Mouse (Mus musculus): ENCODE measurements around the gene Cep112.

Gene Cep112

DNA sequence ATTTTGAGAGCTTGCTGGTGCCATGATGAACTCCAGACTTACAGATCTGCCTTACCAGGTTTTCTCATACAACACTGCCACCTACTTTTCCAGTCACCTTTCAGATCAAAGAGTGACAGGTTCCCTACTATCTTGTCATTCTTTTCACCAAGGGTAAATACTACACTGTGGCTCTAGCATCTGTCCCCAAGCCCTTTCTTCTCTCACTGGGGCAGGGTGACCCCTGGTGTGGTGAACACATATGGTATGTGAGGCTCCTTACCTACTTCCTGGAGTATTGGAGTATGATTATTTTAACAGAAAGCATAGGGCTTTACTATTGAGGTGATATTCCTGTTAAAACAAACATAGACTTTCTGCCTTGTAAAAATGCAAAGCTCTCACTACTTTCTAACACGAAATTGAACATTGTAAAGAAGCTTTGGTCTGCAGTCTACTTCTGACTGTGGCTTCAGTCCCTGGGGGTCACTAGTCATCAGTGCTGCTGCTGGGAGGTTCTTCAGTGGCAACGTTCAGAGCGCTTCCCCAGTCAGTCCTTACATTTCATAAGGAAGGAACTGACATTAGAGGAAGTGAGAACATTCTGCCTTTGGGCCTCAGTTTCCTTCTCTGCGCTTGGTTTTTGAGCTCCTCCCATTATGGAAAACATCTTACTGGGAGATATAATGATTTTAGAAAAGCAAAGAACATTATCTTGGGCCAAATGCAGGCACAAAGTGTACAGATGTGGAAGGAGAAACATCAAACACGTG, 168.4 kb downstream of the Cep112 start:
- DNase-seq (ENCODE audit: extremely low read depth, low read depth, low spot score) = no peak

DNA sequence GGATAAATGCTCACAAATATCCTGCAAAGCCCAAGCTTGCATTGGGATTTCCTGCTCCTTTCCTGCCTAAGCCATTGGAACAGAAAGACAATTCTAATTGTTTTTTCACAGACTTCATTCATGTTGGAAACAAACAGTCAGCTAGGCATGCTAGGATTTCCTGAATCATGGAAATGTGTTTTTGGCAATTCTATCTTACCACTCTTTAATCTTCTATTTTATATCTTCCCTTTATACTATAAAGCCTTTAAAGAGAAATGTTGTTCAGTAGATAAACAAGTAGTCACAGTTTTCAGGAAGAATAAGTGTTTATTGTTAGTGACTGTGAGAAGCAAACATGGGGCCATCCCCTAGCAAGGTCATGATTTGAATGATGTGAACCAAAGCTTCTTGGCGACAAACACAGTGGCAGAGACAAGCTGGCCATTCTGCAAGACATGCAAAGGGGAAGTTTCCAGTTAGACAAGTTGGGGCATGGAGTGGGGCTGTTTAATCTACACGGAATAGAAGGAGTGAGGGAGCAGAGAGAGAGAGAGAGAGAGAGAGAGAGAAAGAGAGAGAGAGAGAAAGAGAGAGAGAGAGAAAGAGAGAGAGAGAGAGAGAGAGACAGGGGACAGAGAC, 169.1 kb downstream of the Cep112 start:
- no peak for DNase-seq (ENCODE audit: extremely low read depth, low read depth, low spot score)

DNA sequence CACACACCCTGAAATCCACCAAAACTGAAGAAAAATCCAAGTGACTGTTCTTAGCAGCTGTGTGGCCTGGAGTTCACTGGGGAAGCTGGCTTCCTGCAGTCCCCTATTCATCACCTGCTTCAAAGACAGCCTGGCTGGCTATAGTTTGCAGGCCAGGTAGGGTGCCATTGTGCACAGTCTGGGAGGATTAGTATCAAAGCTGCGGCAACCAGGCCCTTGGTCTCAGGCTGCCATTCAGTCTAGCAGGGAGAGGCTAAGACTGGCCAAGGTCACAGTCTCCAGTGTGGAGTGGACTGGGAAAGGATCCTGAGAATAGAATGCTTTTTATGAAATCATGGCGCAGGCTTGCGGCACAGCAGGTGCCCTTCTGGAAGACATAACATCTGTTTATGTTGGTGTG, 180.3 kb downstream of the Cep112 start:
- DNase-seq (ENCODE audit: extremely low read depth, low read depth, low spot score) = no peak

DNA sequence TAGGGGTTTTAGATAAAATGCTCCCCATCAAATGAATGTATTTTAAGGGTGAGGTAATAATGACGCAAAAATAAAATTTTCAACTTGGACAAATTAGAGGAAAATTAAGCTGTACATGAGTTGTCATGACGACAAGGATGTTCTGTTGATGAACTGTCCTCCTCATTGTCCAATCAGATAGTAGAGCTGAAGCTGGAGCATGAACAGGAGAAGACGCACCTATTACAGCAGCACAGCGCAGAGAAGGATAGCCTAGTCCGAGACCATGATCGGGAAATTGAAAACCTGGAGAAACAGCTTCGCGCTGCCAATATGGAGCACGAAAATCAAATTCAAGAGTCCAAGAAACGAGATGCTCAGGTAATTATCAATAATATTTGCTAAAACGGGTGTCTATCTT, 181.0 kb downstream of the Cep112 start:
- no peak for DNase-seq (ENCODE audit: extremely low read depth, low read depth, low spot score)

DNA sequence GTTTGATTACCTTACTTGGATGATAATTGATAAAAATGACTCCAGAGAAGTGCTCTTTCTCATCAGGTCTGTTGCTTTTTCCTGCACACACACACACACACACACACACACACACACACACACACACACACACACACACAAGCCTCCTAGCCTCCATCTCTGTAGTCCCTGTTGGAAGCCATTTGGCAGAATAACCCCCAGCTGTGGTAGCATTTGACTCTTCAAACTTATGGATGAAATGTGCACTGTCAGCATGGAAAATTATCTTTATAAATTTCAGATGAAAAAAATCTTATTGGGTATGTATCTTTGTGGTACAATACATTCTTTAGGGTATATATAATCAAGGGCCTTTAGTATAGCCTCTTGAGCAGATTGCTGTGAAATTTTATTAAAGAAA, 181.8 kb downstream of the Cep112 start:
- no peak for DNase-seq (ENCODE audit: extremely low read depth, low read depth, low spot score)

DNA sequence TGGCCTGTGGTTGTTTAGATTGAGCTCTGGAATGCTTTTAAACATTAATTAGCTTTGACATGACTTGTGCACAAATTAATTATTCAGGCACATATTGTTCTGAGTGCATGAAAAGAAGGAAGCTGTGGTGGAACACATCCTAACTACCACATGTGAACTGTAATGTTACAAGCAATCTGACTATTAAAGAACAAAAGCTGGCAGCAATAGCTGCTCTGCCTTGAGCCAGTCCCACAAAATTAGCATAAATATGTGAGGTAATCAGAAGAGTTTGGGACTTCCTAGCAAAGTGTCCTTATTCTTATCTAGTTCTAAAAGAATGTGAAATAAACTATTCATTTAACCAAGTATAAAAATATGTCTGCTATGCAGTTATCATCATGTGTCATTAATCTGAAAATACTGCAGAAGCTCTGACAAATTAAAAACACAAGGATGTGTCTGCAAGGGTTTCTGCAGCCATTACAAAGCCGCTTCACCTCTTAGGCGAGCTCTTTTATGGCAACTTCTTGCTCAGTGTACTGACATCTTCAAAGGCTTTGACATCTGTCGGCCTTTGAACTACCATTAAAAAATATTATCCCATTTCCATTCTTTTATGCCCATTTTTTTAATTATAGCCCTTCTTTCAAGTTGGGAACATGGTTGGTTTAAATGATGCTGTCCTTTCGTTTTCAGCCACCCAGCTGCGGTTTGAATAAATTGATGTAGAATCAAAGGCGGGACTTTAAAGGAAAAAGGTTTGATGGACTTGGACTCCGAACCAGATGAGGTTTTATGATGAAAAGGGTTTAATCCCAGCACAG, 195.8 kb downstream of the Cep112 start:
- no peak for DNase-seq (ENCODE audit: extremely low read depth, low read depth, low spot score)

DNA sequence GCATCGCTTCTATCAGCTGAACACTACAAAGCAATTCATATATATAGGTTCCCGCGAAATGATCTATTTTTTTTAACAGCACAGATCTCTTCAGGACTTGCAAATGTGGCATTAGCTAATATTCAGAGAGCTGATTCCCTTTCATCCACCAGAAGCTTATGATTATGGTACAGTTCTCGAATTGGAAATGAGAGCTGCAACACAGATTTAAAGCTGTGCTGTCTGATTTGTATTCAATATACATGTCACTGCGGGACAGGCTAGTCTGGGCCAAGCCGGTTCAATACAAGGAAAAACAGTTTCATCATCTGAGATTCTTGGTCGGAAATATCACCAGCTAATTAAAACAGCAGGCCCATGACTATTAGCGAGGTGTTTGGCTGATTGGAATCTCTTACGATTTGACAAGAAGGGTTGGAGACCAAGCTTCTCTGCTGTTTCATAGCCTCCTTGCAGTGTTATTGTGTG, 196.5 kb downstream of the Cep112 start:
- DNase-seq (ENCODE audit: extremely low read depth, low read depth, low spot score) = no peak

DNA sequence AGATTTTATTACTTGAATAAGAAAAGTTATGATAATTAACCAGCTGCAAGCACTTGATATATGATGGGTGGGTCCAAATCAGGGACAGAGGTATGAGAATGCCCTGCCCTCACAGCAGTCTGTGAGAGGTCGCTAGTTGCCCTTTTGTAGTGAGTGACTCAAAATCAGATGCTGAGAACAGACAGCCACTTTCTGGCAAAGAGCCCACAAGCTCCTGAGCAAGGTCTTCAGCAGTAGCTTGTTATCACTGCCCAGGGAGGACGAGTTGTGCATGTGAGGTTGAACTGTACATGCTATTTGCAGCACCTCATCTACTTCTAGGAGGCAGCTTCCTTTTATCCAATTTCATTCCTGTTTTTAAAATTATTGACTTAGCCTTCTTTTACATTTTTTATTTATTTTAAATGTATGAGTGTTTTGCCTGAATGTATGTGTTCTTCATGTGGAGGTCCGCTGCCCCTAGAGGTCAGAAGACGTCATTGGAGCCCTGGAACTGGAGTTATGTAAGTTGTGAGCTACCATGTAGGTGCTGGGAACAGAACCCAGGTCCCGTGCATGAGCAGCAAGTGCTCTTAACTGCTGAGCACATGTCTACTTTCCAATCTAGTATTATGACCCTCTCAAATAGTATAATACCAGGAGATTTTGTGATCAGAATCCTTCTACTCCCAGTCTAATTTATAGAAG, 200.7 kb downstream of the Cep112 start:
- no peak for DNase-seq (ENCODE audit: extremely low read depth, low read depth, low spot score)

DNA sequence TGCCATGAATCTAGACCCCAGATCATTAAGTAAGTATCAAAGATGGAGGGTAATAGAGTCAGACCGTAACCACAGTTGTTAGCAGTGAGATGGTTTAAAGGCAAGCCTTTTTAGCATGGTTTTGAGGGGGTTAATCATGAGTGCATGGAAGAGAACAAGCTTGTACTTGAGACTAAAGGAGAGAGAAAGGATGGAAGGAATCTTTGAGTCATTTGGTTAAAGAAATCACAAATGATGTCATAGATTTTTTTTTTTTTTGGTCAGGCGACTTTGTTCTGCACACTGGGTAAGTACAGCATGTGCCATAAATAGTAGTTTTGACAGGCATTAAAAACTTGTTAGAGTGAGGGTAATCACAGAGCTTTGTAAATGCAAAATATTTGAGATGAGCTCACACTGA, 212.8 kb downstream of the Cep112 start:
- no peak for DNase-seq (ENCODE audit: extremely low read depth, low read depth, low spot score)

DNA sequence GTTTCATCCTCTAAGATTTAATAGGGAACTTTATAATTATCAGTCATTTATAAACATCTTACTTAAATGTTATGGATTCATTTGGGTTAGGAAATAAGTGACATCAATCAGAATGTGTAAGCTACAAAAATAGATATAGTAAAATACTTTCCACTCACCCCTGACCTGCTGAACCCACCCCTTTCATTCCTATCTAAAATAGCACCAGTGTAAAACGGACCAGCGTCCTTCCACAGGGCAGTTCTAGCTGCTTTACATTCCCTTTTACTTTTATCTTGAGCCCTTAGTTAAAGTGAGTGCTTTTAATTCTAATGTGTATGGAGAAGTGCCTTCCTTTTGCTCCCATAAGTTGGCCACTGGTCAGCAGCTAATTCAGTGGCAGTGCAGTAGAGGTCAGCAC, 230.6 kb downstream of the Cep112 start:
- no peak for DNase-seq (ENCODE audit: extremely low read depth, low read depth, low spot score)

DNA sequence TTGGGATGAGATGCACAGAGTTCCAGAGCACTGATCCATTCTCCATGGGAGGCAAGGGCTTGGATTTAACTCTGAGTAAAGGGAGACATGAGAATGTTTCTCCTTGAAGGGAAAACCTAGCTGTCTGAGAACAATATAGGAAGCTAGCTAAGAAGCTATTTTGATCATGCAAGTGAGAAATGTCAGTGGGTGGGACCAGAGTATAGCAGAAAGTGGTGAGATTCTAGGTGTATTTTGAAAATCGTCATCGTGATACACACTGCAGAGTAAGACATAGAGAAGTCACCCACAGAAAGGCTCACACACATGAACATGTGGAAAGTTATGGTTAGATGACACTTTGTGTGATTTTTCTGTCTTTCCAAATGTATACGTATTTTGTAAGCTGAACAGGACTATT, 257.0 kb downstream of the Cep112 start:
- DNase-seq (ENCODE audit: extremely low read depth, low read depth, low spot score) = no peak

DNA sequence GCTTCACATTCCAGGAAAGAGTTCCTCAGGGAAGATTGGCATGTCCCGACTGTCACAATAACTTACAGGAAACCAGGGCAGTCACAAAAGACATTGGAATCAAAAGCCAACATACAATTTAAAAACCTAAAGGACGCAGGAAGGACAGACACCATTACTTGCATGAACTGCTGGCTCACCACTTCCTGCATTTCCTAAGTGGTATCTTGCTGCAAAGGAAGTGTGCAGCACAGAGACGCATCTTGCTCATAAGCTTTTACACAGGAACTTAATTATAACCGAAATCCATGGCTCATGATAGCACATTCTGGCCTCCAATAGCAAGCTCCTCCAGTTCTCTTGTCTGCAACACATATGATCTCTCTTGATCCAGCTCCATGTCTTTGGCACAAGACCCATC, 271.6 kb downstream of the Cep112 start:
- no peak for DNase-seq (ENCODE audit: extremely low read depth, low read depth, low spot score)

DNA sequence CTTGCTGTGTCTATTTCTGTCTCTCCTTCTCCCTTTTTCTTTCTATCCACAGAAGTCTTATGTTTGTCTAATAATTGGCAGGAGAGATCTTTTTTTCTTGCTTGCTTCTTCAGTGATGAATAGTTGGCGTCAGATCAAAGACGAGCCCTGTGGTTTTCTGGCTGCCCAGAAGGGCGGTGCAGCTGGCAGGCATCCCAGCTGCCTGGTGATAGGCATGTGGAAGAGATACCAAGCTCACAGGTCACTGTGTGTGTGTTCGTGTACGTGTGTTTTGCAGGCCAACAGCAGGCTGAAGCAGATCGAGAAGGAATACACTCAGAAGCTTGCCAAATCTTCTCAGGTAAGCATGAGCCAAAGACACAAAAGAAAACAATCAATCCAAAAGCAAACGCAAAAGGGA, 327.3 kb downstream of the Cep112 start:
- DNase-seq (ENCODE audit: extremely low read depth, low read depth, low spot score) = peak; percentile 62

DNA sequence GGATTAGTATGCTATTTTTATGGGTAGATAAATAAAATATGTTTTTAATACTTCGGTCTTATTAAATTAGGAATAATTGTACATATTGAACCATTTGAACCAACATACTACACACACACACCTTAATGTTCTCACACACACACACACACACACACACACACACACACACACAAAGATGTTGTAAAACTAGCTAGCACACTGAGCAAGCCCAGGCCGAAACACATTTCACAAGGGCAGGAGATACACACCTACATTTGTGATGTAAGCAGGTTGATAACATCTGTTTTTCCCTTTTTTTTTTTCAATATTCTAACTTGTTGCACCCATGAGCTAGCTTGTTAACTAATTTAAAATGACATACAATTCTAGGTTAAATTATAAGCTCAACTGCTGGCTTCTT, 327.8 kb downstream of the Cep112 start:
- peak; percentile 42 for DNase-seq (ENCODE audit: extremely low read depth, low read depth, low spot score)

DNA sequence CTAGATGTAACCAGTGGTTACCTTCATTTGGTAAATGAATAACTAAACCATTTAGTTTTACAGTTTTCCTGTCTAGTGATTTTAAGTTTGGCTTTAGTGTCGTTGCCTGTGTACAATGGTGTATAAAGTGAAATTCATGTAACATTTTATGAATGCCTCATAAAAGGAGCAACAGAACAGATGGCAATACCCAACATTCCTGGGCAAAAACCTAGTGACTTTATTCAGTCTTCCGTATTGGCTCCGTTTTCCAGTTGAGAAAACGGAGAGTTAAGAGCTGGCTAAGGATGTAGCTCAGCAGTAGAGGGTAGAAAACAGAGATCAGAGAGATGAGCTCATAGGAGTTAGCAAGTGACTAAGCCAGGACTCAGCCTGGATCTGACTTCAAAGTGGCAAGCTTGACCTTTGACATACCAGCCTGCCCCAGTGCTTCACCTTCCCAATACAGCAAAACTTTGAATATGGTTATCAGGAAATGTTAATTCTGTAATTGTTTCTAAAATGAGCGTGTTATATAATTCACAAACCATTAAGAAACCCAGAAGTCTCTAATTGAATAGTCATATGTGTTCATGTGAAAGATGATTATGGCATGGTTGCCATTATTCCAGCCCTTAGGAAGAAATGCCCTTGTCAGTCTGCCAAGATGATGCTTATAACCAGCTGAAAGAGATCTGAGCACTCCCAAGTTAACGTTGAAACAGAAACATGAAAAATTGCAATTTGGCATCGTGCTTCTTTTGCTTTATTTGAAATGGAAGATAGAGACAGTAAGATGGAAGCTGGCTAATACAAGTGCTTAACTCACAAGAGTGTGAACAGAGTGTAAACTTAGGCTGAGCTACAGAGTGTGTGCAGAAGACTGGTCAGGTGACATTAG, 328.6 kb downstream of the Cep112 start:
- DNase-seq (ENCODE audit: extremely low read depth, low read depth, low spot score) = no peak

DNA sequence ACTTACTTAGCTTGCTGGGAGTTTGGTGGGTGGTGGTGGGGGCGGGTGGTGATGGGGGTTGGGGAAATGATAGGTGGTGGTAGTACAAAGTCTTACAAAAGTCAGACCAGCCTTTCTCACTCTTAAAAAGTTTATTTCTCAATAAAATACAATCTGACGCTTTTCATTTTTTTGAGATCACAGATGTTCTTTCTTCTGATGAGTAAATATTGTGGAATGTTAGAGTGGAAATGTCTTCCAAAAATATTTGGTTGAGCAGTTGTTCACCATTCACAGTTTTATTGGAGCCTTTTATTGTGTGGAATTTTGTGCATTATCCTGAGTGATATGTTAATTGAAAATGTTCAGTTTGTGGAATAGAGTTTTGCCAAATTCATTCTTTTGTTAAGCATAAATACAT, 332.2 kb downstream of the Cep112 start:
- DNase-seq (ENCODE audit: extremely low read depth, low read depth, low spot score) = no peak

DNA sequence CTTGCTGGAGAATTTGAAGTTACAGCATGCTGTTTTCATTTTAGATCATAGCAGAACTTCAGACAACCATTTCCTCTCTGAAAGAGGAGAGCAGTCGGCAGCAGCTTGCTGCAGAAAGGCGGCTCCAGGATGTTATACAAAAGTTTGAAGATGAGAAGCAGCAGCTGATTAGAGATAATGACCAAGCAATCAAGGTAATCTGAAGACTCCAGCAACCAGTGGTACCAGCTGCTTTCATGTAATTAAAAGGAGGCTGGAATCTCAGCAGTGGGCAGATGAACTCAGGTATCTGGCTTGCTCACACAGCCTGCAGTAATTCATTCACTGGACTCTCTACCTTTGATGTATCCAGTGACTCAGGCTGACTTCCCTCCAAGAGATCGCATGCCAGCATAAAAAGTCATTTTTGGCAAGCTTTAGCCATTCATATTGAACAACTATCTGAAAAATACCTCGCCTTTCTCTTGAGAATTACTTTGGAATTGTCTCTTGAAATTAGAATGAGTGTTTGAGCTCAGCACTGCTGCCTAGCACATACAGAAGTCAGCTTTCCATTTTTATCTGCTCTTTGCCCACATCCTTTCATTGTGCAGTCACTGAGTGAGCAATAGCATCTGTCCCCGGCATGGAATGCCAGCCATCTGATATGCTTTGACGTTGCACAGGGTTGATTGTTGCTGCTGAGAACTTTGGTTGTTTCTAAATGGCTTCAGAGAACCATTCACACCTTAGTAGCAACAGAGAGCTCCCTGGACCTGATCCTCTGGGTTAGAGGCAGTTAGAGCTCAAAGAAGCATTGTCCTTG, 332.8 kb downstream of the Cep112 start:
- DNase-seq (ENCODE audit: extremely low read depth, low read depth, low spot score) = no peak

DNA sequence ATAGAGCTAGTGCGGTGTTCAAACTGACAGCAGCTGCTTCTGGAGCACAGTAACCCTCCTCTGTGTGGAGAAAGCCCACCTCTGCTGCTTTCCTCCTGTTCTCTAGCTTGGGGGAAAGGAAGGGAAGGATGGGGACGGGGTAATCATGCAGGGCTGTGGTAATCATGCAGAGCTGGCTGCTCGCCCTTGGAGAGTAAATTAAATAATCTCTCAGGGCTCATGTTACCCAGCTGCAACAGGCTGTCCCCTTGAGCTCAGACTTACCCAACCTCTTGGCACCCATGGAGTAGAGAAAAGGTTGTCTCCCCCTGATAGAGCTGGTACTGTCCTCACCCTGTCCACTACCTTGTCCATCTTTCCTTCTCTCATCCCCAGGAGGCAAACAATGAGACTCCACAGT, 345.1 kb downstream of the Cep112 start:
- DNase-seq (ENCODE audit: extremely low read depth, low read depth, low spot score) = no peak

DNA sequence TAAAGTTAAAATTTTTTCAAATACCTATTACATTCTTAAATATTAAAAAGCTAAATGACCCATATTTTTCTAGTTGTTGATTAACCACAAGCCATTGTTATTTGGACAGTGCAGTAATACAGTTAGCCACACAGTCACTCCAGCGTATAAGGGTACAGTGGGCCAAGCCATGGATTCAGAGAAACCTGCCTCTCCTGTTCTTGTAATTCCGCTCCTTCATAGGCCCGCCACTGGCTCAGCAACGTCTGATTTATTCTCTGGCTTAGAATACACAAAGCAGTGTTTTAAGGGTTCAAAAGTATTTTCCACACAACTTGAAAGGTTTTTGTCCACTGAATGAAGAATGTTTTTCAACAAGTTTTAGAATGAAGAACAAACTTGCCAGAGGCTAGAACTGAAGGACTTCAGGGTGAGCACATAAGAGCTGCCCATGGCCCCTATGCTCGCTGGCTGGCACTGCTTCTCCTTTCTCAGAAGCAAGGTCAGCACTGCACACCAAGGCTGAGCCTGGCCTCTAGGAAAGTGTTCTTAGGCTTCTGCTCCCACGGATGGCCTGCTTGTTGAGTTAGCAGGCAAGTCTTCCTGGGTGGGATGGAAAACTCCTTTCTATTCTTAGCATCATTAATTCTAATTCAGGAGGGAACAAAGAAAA, 349.2 kb downstream of the Cep112 start:
- DNase-seq (ENCODE audit: extremely low read depth, low read depth, low spot score) = no peak

Measured in fat pad, adult 2 months (tissue).